Mouse (Mus musculus) neural tube, embryonic 15.5 days (tissue): ENCODE results near the gene Npr2. TPM values are rescaled to one million over a fixed set of nuclear protein-coding genes. Genes with fewer than 3 reads are reported as not detected.

Experiments
- ATAC-seq: fragments of 200-750 bp; cut with Nextera tagmentation; 2 replicates; pipeline ENCODE4 v1.8.0; 2017; ENCODE audit warnings: mild to moderate bottlenecking, moderate TSS enrichment, moderate library complexity; ENCODE audit not compliant: low FRiP score
- H3K27ac ChIP-seq: fragments of 300-500 bp; sonication (generic); replicated peaks from 2 replicates; pipeline ENCODE4 v1.5.1; 2015; ENCODE audit warnings: mild to moderate bottlenecking, inconsistent platforms
- H3K27me3 ChIP-seq: fragments of 300-500 bp; sonication (generic); replicated peaks from 2 replicates; pipeline ENCODE4 v1.6.1; 2015; ENCODE audit warnings: inconsistent platforms
- H3K36me3 ChIP-seq: fragments of 300-500 bp; sonication (generic); 2 replicates; pipeline ENCODE4 v1.6.1; 2015; ENCODE audit warnings: inconsistent platforms
- H3K4me1 ChIP-seq: fragments of 300-500 bp; sonication (generic); 2 replicates; pipeline ENCODE4 v1.6.1; 2015; ENCODE audit warnings: inconsistent platforms
- H3K4me2 ChIP-seq: fragments of 300-500 bp; sonication (generic); 2 replicates; pipeline ENCODE4 v1.6.1; 2015; ENCODE audit warnings: inconsistent platforms, mild to moderate bottlenecking, moderate library complexity
- H3K4me3 ChIP-seq: fragments of 300-500 bp; sonication (generic); replicated peaks from 2 replicates; pipeline ENCODE4 v1.5.1; 2015; ENCODE audit warnings: mild to moderate bottlenecking, inconsistent platforms
- H3K9ac ChIP-seq: fragments of 300-500 bp; sonication (generic); replicated peaks from 2 replicates; pipeline ENCODE4 v1.6.1; 2015; ENCODE audit warnings: mild to moderate bottlenecking, inconsistent platforms
- H3K9me3 ChIP-seq: fragments of 300-500 bp; sonication (generic); replicated peaks from 2 replicates; pipeline ENCODE4 v1.6.1; 2016; ENCODE audit warnings: inconsistent platforms
- WGBS: fragments of 180-500 bp; shearing (Covaris S2); methylation state at CpG from one replicate; pipeline ENCODE4 v1.1.7; 2015; ENCODE audit warnings: mixed read lengths; 5-methylcytosine and 5-hydroxymethylcytosine counted together
- microRNA-seq: library from miRNA; unstranded; fragments of <30 nt; microRNA quantifications from one replicate; pipeline ENCODE4, GENCODE M21; 2017
- polyA plus RNA-seq: library from polyadenylated mRNA; unstranded; fragments of >200 nt; fragmentation: Nextera tagmentation; extraction: Ambion mirVana; gene quantifications from 2 replicates; pipeline ENCODE4 v1.2.1, GENCODE M21; 2015

Gene Npr2
- polyA plus RNA-seq, 1 experiment from 2014 or later: 16.1 TPM

GRCm38 (mm10) chr4:43679416-43680043 is 47.8 kb downstream of the Npr2 start:
- Histone ChIP-seq H3K9me3 (no peaks in the 10 kb centered on the region), H3K9ac (no peak overlapping the region), H3K27me3 (no peaks in the 10 kb centered on the region), H3K4me3 (no peak overlapping the region), H3K36me3 (peaks cover 97% of the 10 kb centered on the region), H3K27ac (no peak overlapping the region), H3K4me1 (no peaks in the 10 kb centered on the region), H3K4me2 (no peak overlapping the region)
- no peak for ATAC-seq
- 89% methylated on average over 7 of the region's 7 CpGs for WGBS

- peaks cover 49% of the 10 kb centered on the region for H3K36me3 ChIP-seq
Observed at GRCm38 (mm10) chr4:43690021-43690420, 58.3 kb downstream of the Npr2 start.

GRCm38 (mm10) chr4:43691026-43691425 is 59.3 kb downstream of the Npr2 start:
- no peak overlapping the region for H3K27ac ChIP-seq
- WGBS: 77% methylated on average over 5 of the region's 5 CpGs
- peaks cover 39% of the 10 kb centered on the region for H3K36me3 ChIP-seq
- ATAC-seq: no peak
- H3K4me3 ChIP-seq: no peak overlapping the region
- H3K9me3 ChIP-seq: no peaks in the 10 kb centered on the region
- H3K4me2 ChIP-seq: no peak overlapping the region
- no peaks in the 10 kb centered on the region for H3K4me1 ChIP-seq
- H3K9ac ChIP-seq: no peak overlapping the region
- H3K27me3 ChIP-seq: no peaks in the 10 kb centered on the region

More at GRCm38 (mm10) chr4:43690021-43690420, 58.3 kb downstream of the Npr2 start:
- no peak for ATAC-seq
- Histone ChIP-seq H3K27ac (no peak overlapping the region), H3K4me1 (no peaks in the 10 kb centered on the region), H3K4me2 (no peak overlapping the region), H3K9ac (no peak overlapping the region), H3K9me3 (no peaks in the 10 kb centered on the region), H3K27me3 (no peaks in the 10 kb centered on the region), H3K4me3 (no peak overlapping the region)
- WGBS: 92% methylated on average over 17 of the region's 17 CpGs

- Histone ChIP-seq H3K4me3 (no peak overlapping the region), H3K27ac (no peak overlapping the region), H3K27me3 (no peaks in the 10 kb centered on the region), H3K9ac (no peak overlapping the region), H3K4me1 (no peaks in the 10 kb centered on the region), H3K36me3 (peaks cover 21% of the 10 kb centered on the region), H3K9me3 (no peaks in the 10 kb centered on the region), H3K4me2 (no peak overlapping the region)
- 82% methylated on average over 5 of the region's 5 CpGs for WGBS
- ATAC-seq: no peak
Observed at GRCm38 (mm10) chr4:43693806-43694241, 62.1 kb downstream of the Npr2 start.

GRCm38 (mm10) chr4:43694439-43695248 is 62.9 kb downstream of the Npr2 start:
- Histone ChIP-seq H3K4me2 (no peak overlapping the region), H3K27ac (no peak overlapping the region), H3K9ac (no peak overlapping the region), H3K27me3 (no peaks in the 10 kb centered on the region), H3K4me3 (no peak overlapping the region), H3K9me3 (no peaks in the 10 kb centered on the region), H3K36me3 (peaks cover 13% of the 10 kb centered on the region), H3K4me1 (no peaks in the 10 kb centered on the region)
- no peak for ATAC-seq
- WGBS: 94% methylated on average over 1 of the region's 1 CpGs

- H3K9me3 ChIP-seq: no peaks in the 10 kb centered on the region
- WGBS: 33% methylated on average over 9 of the region's 9 CpGs
Observed at GRCm38 (mm10) chr4:43695249-43695671, 63.5 kb downstream of the Npr2 start.

GRCm38 (mm10) chr4:43696561-43696960 is 64.8 kb downstream of the Npr2 start:
- WGBS: 72% methylated on average over 13 of the region's 13 CpGs
- Histone ChIP-seq H3K36me3 (peaks cover under 1% of the 10 kb centered on the region; the same call in 1 of the 2 replicates), H3K4me2 (no peak overlapping the region), H3K27me3 (no peaks in the 10 kb centered on the region), H3K9me3 (no peaks in the 10 kb centered on the region), H3K9ac (no peak overlapping the region), H3K27ac (no peak overlapping the region), H3K4me1 (no peaks in the 10 kb centered on the region), H3K4me3 (no peak overlapping the region)
- ATAC-seq: no peak

More at GRCm38 (mm10) chr4:43695249-43695671, 63.5 kb downstream of the Npr2 start:
- H3K4me1 ChIP-seq: no peaks in the 10 kb centered on the region
- no peaks in the 10 kb centered on the region for H3K27me3 ChIP-seq
- no peak; the same call in 1 of the 2 replicates for ATAC-seq
- no peak overlapping the region for H3K4me2 ChIP-seq
- no peak overlapping the region for H3K27ac ChIP-seq
- H3K9ac ChIP-seq: no peak overlapping the region
- H3K36me3 ChIP-seq: peaks cover 7% of the 10 kb centered on the region
- no peak overlapping the region for H3K4me3 ChIP-seq

GRCm38 (mm10) chr4:43700707-43701106 is 69.0 kb downstream of the Npr2 start, which contains the start of gene Olfr70:
TSS of gene Olfr70 (minus strand) at chr4:43700807.
- ATAC-seq: no peak
- Histone ChIP-seq H3K4me2 (no peak within 1 kb of the TSS), H3K4me1 (no peaks in the 10 kb centered on the region), H3K9ac (no peak within 1 kb of the TSS), H3K9me3 (no peaks in the 10 kb centered on the region), H3K27ac (no peak within 1 kb of the TSS), H3K4me3 (no peak within 1 kb of the TSS), H3K27me3 (no peaks in the 10 kb centered on the region), H3K36me3 (no peaks in the 10 kb centered on the region)
- WGBS: 88% methylated on average over 6 of the region's 6 CpGs

Small RNA genes within 50 kb of the gene (microRNA-seq; reads per million reads assigned to microRNA genes)
- gene Gm25262: not detected

Other genes starting within 250 kb of the Npr2 start
- gene Rusc2, start 250.0 kb upstream of the Npr2 start, polyA plus RNA-seq: 69.2 and 82.7 TPM in 2 replicates
- gene Fam166b, start 202.8 kb upstream of the Npr2 start, polyA plus RNA-seq: 1.7 and 2.6 TPM in 2 replicates
- gene Tesk1, start 190.0 kb upstream of the Npr2 start, polyA plus RNA-seq: 9.7 and 14.1 TPM in 2 replicates
- gene Cd72, start 177.3 kb upstream of the Npr2 start, polyA plus RNA-seq: 4.3 and 6.7 TPM in 2 replicates
- 1.9 TPM in 1 of 2 replicates, not detected in the other for gene Sit1, start 148.2 kb upstream of the Npr2 start, polyA plus RNA-seq
- 88.9 and 89.8 TPM in 2 replicates for gene Ccdc107, start 139.0 kb upstream of the Npr2 start, polyA plus RNA-seq
- 5.9 and 15.4 TPM in 2 replicates for gene Arhgef39, start 132.2 kb upstream of the Npr2 start, polyA plus RNA-seq
- 0.17 and 1.3 TPM in 2 replicates for gene Car9, start 125.0 kb upstream of the Npr2 start, polyA plus RNA-seq
- 51.4 and 85.4 TPM in 2 replicates for gene Tpm2, start 108.2 kb upstream of the Npr2 start, polyA plus RNA-seq
- gene Creb3, start 69.6 kb upstream of the Npr2 start, polyA plus RNA-seq: 80.8 and 82.0 TPM in 2 replicates
- gene Tln1, start 69.2 kb upstream of the Npr2 start, polyA plus RNA-seq: 63.5 and 70.8 TPM in 2 replicates
- 22.0 and 23.9 TPM in 2 replicates for gene Rgp1, start 53.2 kb upstream of the Npr2 start, polyA plus RNA-seq
- gene Gba2, start 53.1 kb upstream of the Npr2 start, polyA plus RNA-seq: 48.1 and 54.5 TPM in 2 replicates
- gene Msmp, start 47.4 kb upstream of the Npr2 start, polyA plus RNA-seq: 1.2 and 1.5 TPM in 2 replicates
- 4.1 and 4.3 TPM in 2 replicates for gene Spag8, start 21.7 kb downstream of the Npr2 start, polyA plus RNA-seq
- gene Hint2, start 24.5 kb downstream of the Npr2 start, polyA plus RNA-seq: 77.5 and 78.9 TPM in 2 replicates
- 9.1 and 12.4 TPM in 2 replicates for gene Tmem8b, start 37.0 kb downstream of the Npr2 start, polyA plus RNA-seq
- 1.5 and 1.6 TPM in 2 replicates for gene Fam221b, start 37.2 kb downstream of the Npr2 start, polyA plus RNA-seq
- gene Olfr70, start 68.9 kb downstream of the Npr2 start, polyA plus RNA-seq: 0.08 TPM in 1 of 2 replicates, not detected in the other
- gene Olfr71, start 78.3 kb downstream of the Npr2 start, polyA plus RNA-seq: not detected in 2 replicates
- gene Hrct1, start 95.3 kb downstream of the Npr2 start, polyA plus RNA-seq: 0.24 and 0.45 TPM in 2 replicates
- gene Spaar, start 98.1 kb downstream of the Npr2 start, polyA plus RNA-seq: 0.05 and 0.06 TPM in 2 replicates
- not detected in 2 replicates for gene Olfr159, start 139.1 kb downstream of the Npr2 start, polyA plus RNA-seq
- not detected in 2 replicates for gene Olfr156, start 192.0 kb downstream of the Npr2 start, polyA plus RNA-seq
- gene Olfr157, start 208.3 kb downstream of the Npr2 start, polyA plus RNA-seq: not detected in 2 replicates
- gene Olfr155, start 219.6 kb downstream of the Npr2 start, polyA plus RNA-seq: not detected in 2 replicates
- gene Reck, start 243.6 kb downstream of the Npr2 start, polyA plus RNA-seq: 6.2 and 8.3 TPM in 2 replicates